Mouse (Mus musculus) heart, adult 11 months (tissue): ENCODE data around the gene Wdfy3.

ENCODE experiments used
- DNase-seq: peaks from one replicate; pipeline ENCODE4 v3.0.0; 2022

Gene Wdfy3

DNA sequence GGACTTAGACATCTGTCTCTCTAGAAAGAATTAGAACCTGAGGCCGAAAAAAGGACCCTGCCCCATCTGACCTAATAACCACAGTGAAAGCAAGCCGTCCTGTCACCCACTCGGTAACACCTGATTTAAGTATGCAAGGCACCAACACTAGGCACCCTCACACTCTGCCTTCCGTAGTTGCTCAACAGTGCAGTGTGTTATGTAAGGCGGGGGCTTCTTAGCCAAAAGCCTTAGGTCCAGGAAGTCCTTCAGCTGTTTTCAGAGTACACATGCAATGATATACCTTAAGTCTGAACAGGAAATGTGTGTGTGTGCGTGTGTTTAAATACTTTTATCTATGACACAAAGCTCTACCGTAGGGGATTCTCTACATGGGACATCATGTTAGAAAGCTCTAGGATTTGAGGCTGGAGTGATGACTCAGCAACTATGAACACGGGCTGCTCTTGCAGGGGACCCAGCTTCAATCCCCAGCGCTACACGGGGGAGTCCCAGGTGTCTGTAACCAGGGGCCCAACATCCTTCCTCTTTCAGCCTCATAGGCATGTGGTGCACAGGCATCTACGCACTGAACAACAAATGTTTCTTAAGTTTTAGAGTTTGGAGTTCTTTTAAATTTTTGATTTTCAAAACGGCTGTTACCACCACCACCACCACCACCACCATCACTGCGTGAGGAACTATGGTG lies 131.7 kb downstream of the Wdfy3 start:
- peak; percentile 86 for DNase-seq

DNA sequence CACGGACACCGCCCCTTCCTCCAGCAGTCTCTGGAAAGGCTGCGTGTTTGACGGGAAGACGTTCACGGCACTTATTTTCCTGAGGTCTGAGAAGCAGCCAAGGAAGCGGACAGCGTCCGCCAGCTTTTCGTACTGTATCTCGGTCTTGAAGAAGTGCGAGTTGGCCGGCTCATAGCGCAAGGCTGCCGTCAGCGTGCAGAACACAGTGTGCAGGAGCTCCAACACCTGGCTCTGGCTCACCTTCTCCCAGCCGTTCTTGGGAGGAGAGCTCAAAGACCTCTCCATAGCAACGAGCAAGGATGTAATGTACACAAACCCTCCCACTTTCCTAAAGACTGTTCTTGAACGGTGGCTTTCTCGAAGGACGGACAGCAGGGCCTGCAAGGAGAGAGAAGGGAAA lies 132.4 kb downstream of the Wdfy3 start:
- peak; percentile 94 for DNase-seq

- peak; percentile 99 for DNase-seq
Observed at GRCm38 (mm10) chr5:101935893-101936292, 133.8 kb downstream of the Wdfy3 start.

DNA sequence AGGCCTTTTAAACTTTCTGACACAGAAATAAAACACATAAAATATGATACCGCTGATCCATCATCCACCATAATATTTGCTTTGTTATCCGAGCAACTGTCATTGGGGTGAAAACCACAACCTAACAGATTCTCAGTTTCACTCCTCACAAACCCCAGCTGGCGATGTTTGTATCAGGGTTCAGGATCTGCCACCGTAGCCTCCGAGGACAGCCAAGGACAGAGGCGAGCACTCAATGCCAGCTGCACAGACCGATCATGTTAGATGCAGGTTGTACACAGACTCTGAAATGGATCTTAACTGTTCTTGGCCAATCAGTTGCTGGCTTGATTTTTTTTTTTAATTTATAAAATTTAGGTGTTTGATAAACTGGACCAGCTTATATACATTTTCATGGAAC lies 135.1 kb downstream of the Wdfy3 start:
- DNase-seq = peak; percentile 34

- peak; percentile 96 for DNase-seq
Observed at GRCm38 (mm10) chr5:101932971-101933810, 136.5 kb downstream of the Wdfy3 start.

- no peak for DNase-seq
Observed at GRCm38 (mm10) chr5:101931997-101932396, 137.7 kb downstream of the Wdfy3 start.

DNA sequence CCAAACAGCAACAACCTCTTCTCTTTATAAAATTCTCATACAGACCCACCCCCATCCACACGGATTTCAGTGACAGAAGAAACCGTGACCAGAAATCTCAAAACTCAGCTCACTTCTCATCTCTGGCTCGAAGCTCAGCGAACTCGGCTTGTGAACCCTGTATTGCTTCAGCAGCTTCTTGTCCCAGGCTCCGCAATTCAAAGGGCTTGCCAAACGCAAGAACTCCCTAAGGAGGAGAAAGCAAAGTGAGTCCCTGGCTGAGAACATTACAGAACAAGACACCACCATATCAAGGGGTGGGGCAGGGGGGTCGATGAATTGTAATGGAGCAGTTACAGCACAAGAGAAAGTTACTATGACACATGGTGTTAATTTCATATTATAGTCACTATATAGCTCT lies 143.4 kb downstream of the Wdfy3 start:
- DNase-seq = peak; percentile 91

GRCm38 (mm10) chr5:101923710-101924109 lies 146.0 kb downstream of the Wdfy3 start:
- peak; percentile 66 for DNase-seq

GRCm38 (mm10) chr5:101919559-101919958 lies 150.2 kb downstream of the Wdfy3 start:
- peak; percentile 81 for DNase-seq

DNA sequence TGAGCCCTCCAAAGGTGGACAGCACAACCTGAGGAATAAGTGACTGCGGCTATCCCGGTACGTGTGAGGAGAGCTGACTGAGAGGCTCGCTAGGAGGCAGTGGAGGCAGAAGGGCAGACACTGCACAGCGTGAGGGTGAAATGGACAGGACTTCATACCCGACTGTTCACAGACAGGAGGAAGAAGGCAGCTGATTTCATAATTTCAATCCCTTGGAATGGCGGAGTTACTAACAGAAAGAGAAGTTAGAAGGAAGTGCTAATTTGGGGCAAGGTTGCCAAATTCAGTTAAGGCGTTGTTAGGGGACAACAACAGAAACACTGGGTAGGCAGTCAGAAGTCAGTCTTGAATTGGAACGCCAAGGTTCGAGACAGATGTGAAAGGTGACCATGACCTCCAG lies 160.3 kb downstream of the Wdfy3 start:
- DNase-seq = no peak

- DNase-seq = no peak
Observed at GRCm38 (mm10) chr5:101905624-101906023, 164.1 kb downstream of the Wdfy3 start.

DNA sequence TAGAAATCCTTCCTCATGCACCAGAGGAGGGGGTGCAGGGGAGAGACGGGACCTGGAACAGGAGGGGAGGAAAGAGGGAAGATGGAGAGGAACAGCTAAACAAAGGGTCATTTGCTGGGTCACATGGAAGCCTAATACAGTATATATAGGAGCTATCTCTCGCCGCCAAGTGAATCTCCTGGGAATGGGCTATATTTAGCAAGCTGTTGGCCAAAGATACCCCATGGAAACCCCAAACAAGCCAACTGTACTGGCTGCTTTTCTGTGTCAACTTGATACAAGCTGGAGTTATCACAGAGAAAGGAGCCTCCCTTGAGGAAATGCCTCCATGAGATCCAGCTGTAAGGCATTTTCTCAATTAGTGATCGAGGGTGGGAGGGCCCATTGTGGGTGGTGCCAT lies 164.9 kb downstream of the Wdfy3 start:
- DNase-seq = peak; percentile 92

GRCm38 (mm10) chr5:101902686-101903085 lies 167.0 kb downstream of the Wdfy3 start:
- no peak for DNase-seq

- DNase-seq = no peak
Observed at GRCm38 (mm10) chr5:101899981-101900380, 169.7 kb downstream of the Wdfy3 start.

GRCm38 (mm10) chr5:101896784-101897183 lies 172.9 kb downstream of the Wdfy3 start:
- no peak for DNase-seq

GRCm38 (mm10) chr5:101895717-101896645 lies 173.7 kb downstream of the Wdfy3 start:
- peak; percentile 84 for DNase-seq

GRCm38 (mm10) chr5:101895119-101895518 lies 174.6 kb downstream of the Wdfy3 start:
- DNase-seq = peak; percentile 70

DNA sequence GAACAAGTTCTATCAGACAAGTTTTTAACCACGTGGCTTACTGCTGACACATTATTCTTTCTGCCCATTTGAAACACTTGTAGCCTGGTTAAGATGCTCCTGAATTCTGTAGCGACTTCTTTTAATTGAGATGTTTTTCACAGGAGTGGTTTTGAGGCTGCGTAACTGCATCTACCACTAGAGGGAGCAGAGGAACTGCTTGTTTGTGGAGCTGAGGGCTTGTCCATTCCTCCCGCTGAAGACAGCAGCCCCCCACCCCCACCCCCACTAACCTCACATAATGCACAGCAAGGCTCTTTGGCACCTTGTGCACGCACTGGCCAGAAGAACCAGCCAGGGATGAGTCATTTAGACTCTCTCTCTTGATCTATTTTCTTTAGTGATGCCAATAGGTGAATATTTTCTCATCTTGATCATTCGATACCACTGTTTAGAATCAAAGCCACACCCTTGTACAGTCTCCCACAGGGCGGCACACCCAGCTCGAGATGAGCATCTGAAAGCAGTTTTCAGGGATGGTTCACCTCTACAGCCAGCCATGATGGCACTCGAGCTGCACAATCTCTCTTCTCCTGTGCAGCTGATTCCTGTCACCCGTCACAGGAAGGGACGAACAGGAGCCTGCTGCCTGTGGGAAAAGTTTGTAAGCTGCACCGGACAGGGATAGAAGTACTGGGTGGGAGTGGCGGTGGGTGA lies 175.8 kb downstream of the Wdfy3 start:
- peak; percentile 90 for DNase-seq

DNA sequence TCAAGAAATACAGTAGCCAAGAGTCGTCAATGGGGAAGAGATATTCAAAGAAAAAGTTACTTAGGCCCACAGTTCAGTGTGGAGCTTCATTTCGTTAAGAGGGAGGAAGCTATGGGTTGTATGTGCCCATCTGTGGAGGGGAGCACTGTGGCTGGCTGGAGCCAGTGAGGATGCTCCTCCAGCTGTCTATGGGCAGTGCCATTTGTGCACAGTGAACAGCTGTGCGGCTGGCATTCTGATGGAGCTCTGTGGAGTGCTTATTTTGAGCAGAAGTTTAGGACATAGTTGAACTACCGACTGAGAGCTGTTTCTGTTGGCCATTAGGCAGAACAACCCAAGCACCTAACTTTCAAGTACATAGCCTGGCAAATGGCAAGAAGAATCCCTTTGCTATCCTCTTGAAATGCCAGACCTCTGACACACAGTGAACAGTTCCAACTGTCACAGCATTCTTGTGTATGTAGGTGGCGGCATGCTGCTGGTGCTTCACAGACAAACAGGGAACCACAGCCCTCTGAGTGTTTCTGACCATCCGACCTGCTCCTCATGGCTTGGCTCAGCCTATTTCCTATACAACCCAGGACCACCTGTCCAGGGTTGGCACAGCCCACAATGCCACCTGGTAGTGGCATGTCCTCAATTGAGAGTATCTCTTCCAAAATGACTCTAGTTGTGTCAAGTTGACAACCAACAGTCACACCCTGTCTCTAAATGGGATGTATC lies 177.9 kb downstream of the Wdfy3 start:
- no peak for DNase-seq

DNA sequence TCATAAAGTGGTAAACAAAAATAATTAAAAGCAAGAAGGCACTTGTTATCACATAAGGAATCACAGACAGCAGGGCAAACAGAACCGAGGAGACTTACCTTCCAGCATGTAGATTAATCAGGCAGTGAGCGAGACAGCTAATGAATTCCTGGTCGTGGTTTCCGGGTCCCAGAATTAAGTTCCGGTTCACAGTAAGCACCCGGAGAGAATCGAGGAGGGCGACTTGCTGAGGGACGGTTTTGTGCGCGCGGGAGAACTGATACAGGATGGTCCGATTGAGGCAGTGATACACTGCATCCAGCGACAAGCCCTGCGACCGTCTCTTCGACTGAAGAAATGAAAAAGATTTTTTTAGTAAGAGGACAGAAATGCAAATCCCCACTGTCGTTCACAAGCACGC lies 181.7 kb downstream of the Wdfy3 start:
- peak; percentile 72 for DNase-seq

DNA sequence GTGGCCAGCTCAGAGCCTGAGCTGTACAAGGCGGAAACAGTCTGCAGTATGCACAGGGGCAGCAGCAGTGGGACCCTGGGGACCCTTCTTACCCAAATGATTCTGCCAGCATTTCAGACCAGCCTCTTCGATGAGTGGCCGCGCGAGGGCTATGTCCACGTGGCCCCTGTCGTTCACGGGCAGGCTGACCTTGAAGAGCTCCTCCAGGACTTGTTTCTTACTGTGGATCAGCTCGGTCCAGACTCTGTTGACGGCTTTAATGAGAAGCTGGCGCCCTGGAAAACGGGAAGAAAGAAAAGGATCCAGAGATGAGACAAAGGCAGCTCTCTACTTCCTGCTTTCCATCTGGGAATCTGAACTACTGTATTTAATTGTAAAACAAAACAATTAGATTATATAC lies 184.7 kb downstream of the Wdfy3 start:
- DNase-seq = peak; percentile 83

GRCm38 (mm10) chr5:101882191-101882590 lies 187.5 kb downstream of the Wdfy3 start:
- no peak for DNase-seq
